Mouse (Mus musculus) limb, embryonic 15.5 days (tissue): ENCODE results near the gene Exosc8. TPM values are rescaled to one million over a fixed set of nuclear protein-coding genes. Genes with fewer than 3 reads are reported as not detected.
"Not testable (repeated sequence)": the region's sequence is repeated elsewhere in the genome, so short reads cannot be mapped to it uniquely, and the experiment has no call there.

Experiments
- ATAC-seq: fragments of 200-750 bp; cut with Nextera tagmentation; 2 replicates; pipeline ENCODE4 v1.8.0; 2017; ENCODE audit warnings: low read depth, moderate TSS enrichment; ENCODE audit not compliant: insufficient number of reproducible peaks, low FRiP score, low TSS enrichment
- H3K27ac ChIP-seq: fragments of 300-500 bp; sonication (generic); 2 replicates; pipeline ENCODE4 v1.5.1; 2015; ENCODE audit warnings: moderate library complexity, mild to moderate bottlenecking, inconsistent platforms
- H3K27me3 ChIP-seq: fragments of 300-500 bp; sonication (generic); 2 replicates; pipeline ENCODE4 v1.6.1; 2015; ENCODE audit warnings: inconsistent platforms
- H3K36me3 ChIP-seq: fragments of 300-500 bp; sonication (generic); 2 replicates; pipeline ENCODE4 v1.6.1; 2015; ENCODE audit warnings: inconsistent platforms
- H3K4me1 ChIP-seq: fragments of 300-500 bp; sonication (generic); 2 replicates; pipeline ENCODE4 v1.6.1; 2015; ENCODE audit warnings: inconsistent platforms
- H3K4me2 ChIP-seq: fragments of 300-500 bp; sonication (generic); 2 replicates; pipeline ENCODE4 v1.6.1; 2015; ENCODE audit warnings: mild to moderate bottlenecking, inconsistent platforms
- H3K4me3 ChIP-seq: fragments of 300-500 bp; sonication (generic); 2 replicates; pipeline ENCODE4 v1.5.1; 2015; ENCODE audit warnings: mild to moderate bottlenecking, inconsistent platforms
- H3K9ac ChIP-seq: fragments of 300-500 bp; sonication (generic); 2 replicates; pipeline ENCODE4 v1.6.1; 2015; ENCODE audit warnings: inconsistent platforms
- H3K9me3 ChIP-seq: fragments of 300-500 bp; sonication (generic); 2 replicates; pipeline ENCODE4 v1.6.1; 2016; ENCODE audit warnings: inconsistent platforms
- WGBS: fragments of 180-500 bp; shearing (Covaris S2); methylation state at CpG from one replicate; pipeline ENCODE4 v1.1.7; 2015; 5-methylcytosine and 5-hydroxymethylcytosine counted together
- polyA plus RNA-seq: library from polyadenylated mRNA; unstranded; fragments of >200 nt; fragmentation: Nextera tagmentation; extraction: Ambion mirVana; gene quantifications from 2 replicates; pipeline ENCODE4 v1.2.1, GENCODE M21; 2015

Exosc8 gene
- polyA plus RNA-seq, 1 experiment from 2014 or later: 101 TPM

DNA sequence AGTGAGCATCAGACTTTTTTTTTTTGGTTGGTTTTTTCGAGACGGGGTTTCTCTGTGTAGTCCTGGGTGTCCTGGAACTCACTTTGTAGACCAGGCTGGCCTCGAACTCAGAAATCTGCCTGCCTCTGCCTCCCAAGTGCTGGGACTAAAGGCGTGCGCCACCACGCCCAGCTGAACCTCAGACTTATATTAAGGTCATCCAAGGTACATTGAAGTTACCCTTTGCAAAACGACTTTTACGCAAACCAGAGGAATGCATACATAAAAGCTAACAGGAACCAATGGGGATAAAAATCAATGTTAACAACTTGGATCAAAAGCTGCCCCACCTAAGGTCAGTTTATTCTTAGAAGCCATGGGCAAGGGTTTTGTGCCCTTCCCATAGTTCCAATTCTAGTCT is 31.1 kb downstream of the Exosc8 start:
- not testable (repeated sequence) for ATAC-seq

DNA sequence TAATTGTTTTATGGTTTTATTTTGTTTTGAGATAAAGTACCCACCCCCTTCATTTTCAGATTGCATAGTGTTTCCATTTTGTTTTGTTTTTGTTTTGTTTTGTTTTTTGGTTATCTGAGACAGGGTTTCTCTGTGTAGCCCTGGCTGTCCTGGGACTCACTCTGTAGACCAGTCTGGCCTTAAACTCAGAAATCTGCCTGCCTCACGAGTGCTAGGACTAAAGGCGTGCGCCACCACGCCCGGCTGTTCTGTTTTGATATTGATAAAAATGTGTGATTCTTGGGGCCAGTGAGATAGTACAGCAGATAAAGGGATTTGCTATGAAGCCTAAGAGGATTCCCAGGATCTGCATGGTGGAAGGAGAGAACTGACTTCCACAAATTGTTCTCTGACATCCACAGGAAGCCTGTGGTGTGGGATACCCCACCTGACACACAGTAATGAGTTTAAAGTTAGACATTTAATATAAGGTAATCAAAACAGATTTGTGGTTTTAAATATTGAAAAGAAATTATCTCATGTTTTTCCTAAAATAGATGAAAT is 35.4 kb downstream of the Exosc8 start:
- no peak overlapping the region for H3K4me2 ChIP-seq
- 86% methylated on average over 5 of the region's 5 CpGs for WGBS
- H3K4me1 ChIP-seq: no peaks in the 10 kb centered on the region
- H3K9me3 ChIP-seq: no peaks in the 10 kb centered on the region
- no peak overlapping the region for H3K9ac ChIP-seq
- H3K27me3 ChIP-seq: no peaks in the 10 kb centered on the region
- ATAC-seq: no peak
- no peak overlapping the region for H3K27ac ChIP-seq
- peaks cover 70% of the 10 kb centered on the region for H3K36me3 ChIP-seq
- no peak overlapping the region for H3K4me3 ChIP-seq

More for the DNA sequence above, 31.1 kb downstream of the Exosc8 start:
- peaks cover 75% of the 10 kb centered on the region for H3K36me3 ChIP-seq
- 96% methylated on average over 8 of the region's 8 CpGs for WGBS
- H3K27ac ChIP-seq, H3K9ac ChIP-seq, H3K4me3 ChIP-seq, H3K4me1 ChIP-seq, H3K9me3 ChIP-seq, H3K4me2 ChIP-seq, H3K27me3 ChIP-seq: not testable (repeated sequence)

DNA sequence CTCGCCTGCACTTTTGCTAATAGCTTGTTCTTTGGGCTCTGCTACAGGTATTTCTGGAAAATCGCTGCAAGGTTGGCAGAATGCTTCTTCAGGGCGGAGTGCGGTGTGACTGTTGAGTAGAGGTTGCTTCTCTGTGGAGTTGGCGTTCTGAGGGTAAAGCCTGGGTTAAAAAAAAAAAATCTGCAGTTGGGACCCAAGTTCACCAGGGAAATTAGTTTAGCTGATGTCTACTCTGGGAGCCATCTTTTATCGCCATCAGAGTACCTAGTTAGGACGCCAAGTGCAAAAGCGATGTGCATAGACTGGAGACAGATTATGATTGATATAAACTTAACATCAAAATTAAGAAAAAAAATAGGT is 42.2 kb downstream of the Exosc8 start:
- ATAC-seq: no peak

DNA sequence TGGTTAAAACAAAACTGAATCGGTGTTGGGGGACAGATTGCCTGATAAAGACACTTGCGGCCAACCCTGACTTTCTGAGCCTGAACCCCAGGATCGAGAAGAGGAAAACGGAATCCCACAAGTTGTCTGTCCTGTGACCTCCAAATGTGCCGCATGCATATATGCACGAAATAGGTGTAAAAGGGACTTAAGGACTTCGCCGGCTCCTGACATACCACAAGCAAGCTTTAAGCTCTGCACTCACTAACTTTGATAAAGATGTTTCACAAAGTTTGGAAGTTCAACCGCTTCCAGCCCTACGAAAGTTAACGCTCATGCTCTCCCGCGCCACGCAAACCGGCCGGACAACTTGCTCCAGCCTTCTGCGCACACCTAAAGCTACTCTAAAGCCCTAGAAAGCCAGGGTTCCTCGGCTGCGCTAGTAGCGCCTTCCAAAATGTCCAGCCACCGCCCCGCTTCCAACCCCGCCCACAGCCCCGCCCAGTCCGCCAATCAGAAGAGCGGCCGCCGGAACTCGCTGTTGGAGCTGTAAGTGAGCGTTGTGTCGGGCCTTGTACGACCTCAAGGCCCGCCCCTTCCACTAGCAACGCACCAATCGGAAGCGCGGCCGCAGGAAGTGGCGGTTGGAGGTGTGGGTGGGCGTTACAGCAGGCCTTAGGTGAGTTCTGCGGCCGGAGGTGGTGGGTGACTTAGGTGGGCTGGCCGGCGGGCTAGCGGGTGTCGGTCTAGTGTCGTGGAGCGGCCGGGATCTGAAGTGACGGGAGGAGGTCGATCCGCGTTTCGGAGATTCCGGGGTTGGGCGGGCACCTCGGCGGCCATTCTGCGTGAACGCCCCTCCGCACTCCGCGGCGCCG is 42.8 kb downstream of the Exosc8 start, which contains the start of gene Supt20:
Supt20 (plus strand) TSS at position 606 of the 854 bp plus-strand sequence.
- H3K4me3 ChIP-seq: peak within 1 kb of the TSS; percentile 75
- H3K9me3 ChIP-seq: no peaks in the 10 kb centered on the region
- no peaks in the 10 kb centered on the region for H3K27me3 ChIP-seq
- peak within 1 kb of the TSS; percentile 91 for H3K27ac ChIP-seq
- peaks cover 3% of the 10 kb centered on the region; the same call in 1 of the 2 replicates for H3K4me1 ChIP-seq
- peaks cover 18% of the 10 kb centered on the region for H3K36me3 ChIP-seq
- ATAC-seq: peak; percentile 98
- H3K9ac ChIP-seq: peak within 1 kb of the TSS; percentile 71
- peak within 1 kb of the TSS; percentile 66 for H3K4me2 ChIP-seq
- WGBS: 1% methylated on average over 64 of the region's 65 CpGs

More for the DNA sequence above, 42.2 kb downstream of the Exosc8 start:
- Histone ChIP-seq H3K27ac (peak overlapping the region; percentile 91), H3K9me3 (no peaks in the 10 kb centered on the region), H3K4me3 (peak overlapping the region; percentile 75), H3K4me2 (peak overlapping the region; percentile 49), H3K27me3 (no peaks in the 10 kb centered on the region), H3K4me1 (peaks cover 3% of the 10 kb centered on the region; the same call in 1 of the 2 replicates), H3K9ac (peak overlapping the region; percentile 71), H3K36me3 (peaks cover 25% of the 10 kb centered on the region)
- WGBS: under 1% methylated on average over 8 of the region's 8 CpGs

DNA sequence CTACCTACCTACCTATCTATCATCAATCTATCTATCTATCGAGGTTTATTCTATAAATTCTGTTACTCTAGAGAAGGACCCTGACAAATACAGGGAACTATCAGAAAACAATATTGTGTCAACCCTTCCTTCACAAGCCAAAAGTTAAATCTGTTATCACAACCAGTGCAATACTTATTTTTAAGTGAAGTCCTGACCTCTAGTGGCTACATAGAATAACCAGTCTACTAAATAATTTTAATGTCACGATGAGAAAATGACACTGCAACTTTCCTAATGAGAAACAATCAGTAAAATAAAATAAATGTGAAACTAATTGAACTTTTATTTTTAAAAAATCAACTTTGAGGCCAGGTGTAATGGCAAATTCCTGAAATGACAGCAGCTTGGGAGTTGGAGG is 46.1 kb downstream of the Exosc8 start:
- Histone ChIP-seq H3K4me3 (no peak overlapping the region), H3K4me1 (no peaks in the 10 kb centered on the region), H3K9me3 (no peaks in the 10 kb centered on the region), H3K27ac (no peak overlapping the region), H3K27me3 (no peaks in the 10 kb centered on the region), H3K9ac (no peak overlapping the region), H3K4me2 (no peak overlapping the region), H3K36me3 (no peaks in the 10 kb centered on the region)
- WGBS: 41% methylated on average over 2 of the region's 2 CpGs
- ATAC-seq: no peak

DNA sequence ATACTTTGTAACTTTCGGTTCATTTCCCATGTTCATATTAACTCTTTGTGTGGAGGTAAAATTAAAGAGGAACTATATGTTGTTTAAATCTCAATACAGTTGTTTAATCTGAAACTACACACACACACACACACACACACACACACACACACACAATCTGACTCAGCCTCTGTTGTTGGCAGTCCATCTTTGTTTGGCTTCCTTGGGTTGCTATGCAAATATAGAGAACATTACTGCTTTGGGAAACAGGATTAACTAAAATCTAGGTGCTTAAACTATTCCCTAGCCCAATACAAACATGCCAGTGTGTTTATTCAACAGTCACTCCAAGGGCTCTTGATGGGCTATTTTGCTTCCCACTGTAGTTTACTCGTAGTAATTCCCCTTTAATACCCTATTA is 47.9 kb downstream of the Exosc8 start:
- no peaks in the 10 kb centered on the region for H3K4me1 ChIP-seq
- H3K9ac ChIP-seq: no peak overlapping the region
- 43% methylated on average over 2 of the region's 2 CpGs for WGBS
- H3K36me3 ChIP-seq: no peaks in the 10 kb centered on the region
- H3K27ac ChIP-seq: no peak overlapping the region
- H3K4me2 ChIP-seq: no peak overlapping the region
- ATAC-seq: no peak
- H3K27me3 ChIP-seq: no peaks in the 10 kb centered on the region
- no peak overlapping the region for H3K4me3 ChIP-seq
- H3K9me3 ChIP-seq: no peaks in the 10 kb centered on the region

DNA sequence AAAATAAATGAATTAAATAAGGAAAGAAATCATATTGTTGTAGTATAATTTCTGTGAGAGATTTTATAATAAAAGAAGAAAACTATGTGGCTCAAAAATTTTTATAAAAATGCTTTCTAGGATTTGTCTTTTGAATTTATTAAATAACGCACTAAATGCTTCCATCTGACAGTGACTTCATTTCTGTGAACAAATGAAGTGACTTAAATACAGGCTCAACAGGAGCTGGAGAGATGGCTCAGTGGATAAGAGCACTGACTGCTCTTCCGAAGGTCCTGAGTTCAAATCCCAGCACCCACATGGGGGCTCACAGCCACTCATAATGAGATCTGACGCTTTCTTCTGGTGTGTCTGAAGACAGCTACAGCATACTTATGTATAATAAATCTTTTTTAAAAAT is 50.0 kb downstream of the Exosc8 start:
- Histone ChIP-seq H3K9me3 (no peaks in the 10 kb centered on the region), H3K27me3 (no peaks in the 10 kb centered on the region), H3K27ac (no peak overlapping the region), H3K9ac (no peak overlapping the region), H3K4me3 (no peak overlapping the region), H3K4me1 (no peaks in the 10 kb centered on the region), H3K36me3 (no peaks in the 10 kb centered on the region), H3K4me2 (no peak overlapping the region)
- 85% methylated on average over 3 of the region's 3 CpGs for WGBS
- ATAC-seq: no peak

DNA sequence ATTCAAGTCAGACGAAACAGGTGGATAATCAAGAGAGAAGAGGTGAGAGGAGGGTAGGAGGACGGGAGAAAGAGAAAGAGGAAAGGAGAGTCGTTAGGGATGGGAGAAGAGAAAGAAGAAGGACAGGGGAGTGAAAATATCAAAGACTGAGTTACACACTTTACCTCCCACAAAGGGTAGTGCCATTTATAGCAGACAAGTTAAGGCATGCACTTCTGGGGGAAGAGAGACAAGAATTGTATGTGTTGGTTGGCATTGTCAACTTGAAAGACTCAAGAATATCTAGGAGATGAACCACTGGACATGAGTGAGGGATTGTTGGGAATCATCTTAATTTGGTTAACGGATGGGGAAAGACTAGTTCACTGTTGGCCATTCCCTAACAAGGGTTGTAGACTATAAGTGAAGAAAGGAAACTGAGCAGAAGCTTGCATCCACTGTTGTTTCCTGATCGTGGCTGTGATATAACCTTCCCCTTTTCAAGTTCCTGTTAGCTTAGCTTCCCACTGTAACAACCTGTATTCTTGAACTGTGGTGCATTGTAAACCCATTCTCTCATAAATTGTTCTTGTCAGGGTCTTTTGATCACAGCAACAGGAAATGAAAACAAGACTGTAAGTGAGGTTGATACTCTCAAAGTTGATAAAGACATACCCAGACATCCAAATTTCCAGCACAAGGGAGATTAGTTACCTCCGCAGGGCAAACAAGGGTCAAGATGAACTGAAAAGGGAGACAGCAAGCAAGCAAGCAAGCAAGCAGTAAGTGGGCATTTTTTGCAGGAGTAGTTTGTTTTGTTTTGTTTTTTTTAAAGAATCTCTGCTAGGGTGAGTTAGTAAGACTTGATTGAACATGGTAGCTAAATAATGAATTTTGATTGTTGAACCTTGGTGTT is 53.6 kb downstream of the Exosc8 start:
- Histone ChIP-seq H3K27me3 (no peaks in the 10 kb centered on the region), H3K27ac (no peak overlapping the region), H3K9me3 (no peaks in the 10 kb centered on the region), H3K4me3 (no peak overlapping the region), H3K9ac (no peak overlapping the region), H3K4me1 (no peaks in the 10 kb centered on the region), H3K4me2 (no peak overlapping the region), H3K36me3 (no peaks in the 10 kb centered on the region)
- WGBS: 65% methylated on average over 6 of the region's 6 CpGs
- no peak for ATAC-seq

Other genes starting within 250 kb of the Exosc8 start
- 97.7 and 98.5 TPM in 2 replicates for gene Supt20, start 42.6 kb downstream of the Exosc8 start, polyA plus RNA-seq
- 0.81 TPM in 1 of 2 replicates, not detected in the other for gene Gm21958, start 21.0 kb downstream of the Exosc8 start, polyA plus RNA-seq
- 61.9 and 71.0 TPM in 2 replicates for gene Alg5, start 146 bp upstream of the Exosc8 start, polyA plus RNA-seq
- gene Smad9, start 20.2 kb upstream of the Exosc8 start, polyA plus RNA-seq: 0.52 and 0.56 TPM in 2 replicates
- 26.3 and 37.5 TPM in 2 replicates for gene Rfxap, start 72.4 kb upstream of the Exosc8 start, polyA plus RNA-seq
- gene Sertm1, start 180.5 kb upstream of the Exosc8 start, polyA plus RNA-seq: 0.05 and 0.09 TPM in 2 replicates